Mouse (Mus musculus): ENCODE measurements around the gene Fbxl15. TPM values are rescaled to one million over a fixed set of nuclear protein-coding genes. Genes with fewer than 3 reads are reported as not detected.
A peak's percentile ranks its signal among the peaks of the same experiment; 100 is the strongest.

The Fbxl15 gene
- polyA plus RNA-seq, 2 experiments = 6.3 to 10.0 TPM

DNA sequence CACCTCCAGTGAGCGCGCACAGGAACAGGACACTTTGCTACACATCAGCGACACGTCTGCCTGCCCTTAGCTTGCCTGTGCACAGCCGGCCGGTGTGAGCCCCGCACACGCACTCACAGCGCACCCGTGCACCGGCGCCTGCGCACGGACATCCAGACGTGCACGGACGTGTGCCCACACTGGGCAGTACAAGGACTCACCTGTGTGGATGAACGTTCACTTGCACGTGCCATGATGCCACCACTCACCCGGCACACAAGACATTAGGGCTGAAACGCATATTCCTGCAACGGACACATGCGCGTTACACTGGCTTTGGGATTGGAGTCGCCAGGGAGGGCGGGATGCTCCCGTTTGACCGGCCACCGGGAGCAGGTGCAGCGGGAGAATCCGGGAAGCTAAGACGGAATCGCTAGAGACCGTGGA lies 23.1 kb upstream of the Fbxl15 start:
- WGBS (ENCODE audit: insufficient replicate concordance) = under 1% methylated on average over 34 of the region's 34 CpGs
- ATAC-seq (ENCODE audit: insufficient read depth) = peak; percentile 45

DNA sequence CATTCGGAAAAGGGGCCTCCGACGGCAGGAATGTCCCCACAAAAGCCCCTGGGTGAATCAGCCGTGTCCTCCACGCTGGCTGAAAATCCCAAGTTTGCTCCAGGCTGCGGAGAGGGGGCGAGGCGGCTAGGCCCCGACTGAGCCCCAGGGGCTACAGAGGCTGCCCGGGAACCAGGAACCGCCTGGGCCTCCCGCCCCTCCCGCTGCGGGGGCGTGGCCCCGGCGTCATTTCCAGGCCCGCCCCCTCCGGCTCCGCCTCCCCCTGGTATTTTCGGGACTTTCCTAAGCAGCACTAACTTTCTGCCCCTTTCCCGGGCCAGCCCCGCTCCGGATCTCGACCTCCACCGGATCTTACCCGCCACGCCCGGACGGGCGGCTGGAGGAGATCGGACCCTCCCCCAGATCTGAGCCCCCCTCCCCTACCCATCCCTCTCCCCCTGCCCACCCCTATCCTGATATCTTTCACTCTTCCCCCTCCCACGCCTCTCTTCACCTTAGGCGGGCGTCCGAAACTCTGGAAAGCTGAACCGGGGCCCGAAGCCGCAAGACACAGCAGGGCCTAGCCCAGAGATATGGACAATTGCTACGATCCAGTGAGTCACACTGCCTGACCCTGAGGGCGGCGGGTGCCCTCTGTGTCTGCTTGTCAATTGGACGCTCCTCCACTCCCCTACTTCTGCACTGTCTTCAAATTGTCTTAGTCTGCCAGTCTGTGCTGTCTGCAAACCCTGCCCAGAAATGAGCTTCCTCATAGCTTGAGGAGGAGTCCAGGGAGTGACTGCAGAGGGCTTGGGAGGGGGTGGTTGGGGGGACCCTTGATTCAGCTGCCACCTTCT lies 22.3 kb upstream of the Fbxl15 start:
- no peaks in the 10 kb centered on the region for H3K9me3 ChIP-seq (ENCODE audit: control insufficient read depth, low read length)
- H3K4me1 ChIP-seq (replicated peaks; ENCODE audit: control insufficient read depth in 2 of 2, insufficient read depth in 2 of 2, low read length in 1 of 2) = peaks cover 7 to 11% of the 10 kb centered on the region in 2 experiments
- WGBS (ENCODE audit: insufficient replicate concordance) = under 1% methylated on average over 43 of the region's 43 CpGs
- peak overlapping the region; percentile 77 for H3K9ac ChIP-seq (replicated peaks)
- TF ChIP-seq CTCF (IDR thresholded peaks at IDR 0.05; ENCODE audit: low read depth) (0 out of 2 replicates have a peak, but pooled peaks have one; percentile 6), EP300 (IDR thresholded peaks at IDR 0.05; ENCODE audit: low read depth) (no peak)
- DNase-seq (ENCODE audit: low read depth in 3 of 3, low spot score in 3 of 3) = peak; percentile 78 to 84 (median 80)
- H3K4me2 ChIP-seq (ENCODE audit: low read depth) = peak overlapping the region; percentile 90
- H3K27me3 ChIP-seq (ENCODE audit: control insufficient read depth, insufficient read depth, low read length) = no peaks in the 10 kb centered on the region
- peak; percentile 71 for ATAC-seq (ENCODE audit: insufficient read depth)
- H3K4me3 ChIP-seq (ENCODE audit: insufficient read depth in 1 of 2, low read depth in 2 of 2, low read length in 2 of 2) = peak overlapping the region; percentile 81 to 84
- peak overlapping the region; percentile 61 for H3K27ac ChIP-seq
- H3K36me3 ChIP-seq (replicated peaks; ENCODE audit: control insufficient read depth, insufficient read depth, low read depth) = no peaks in the 10 kb centered on the region

More for the DNA sequence above, 23.1 kb upstream of the Fbxl15 start:
- Histone ChIP-seq H3K36me3 (replicated peaks; ENCODE audit: control insufficient read depth, insufficient read depth, low read depth) (no peaks in the 10 kb centered on the region), H3K4me2 (ENCODE audit: low read depth) (peak overlapping the region; percentile 90), H3K27ac (peak overlapping the region; percentile 61), H3K9ac (replicated peaks) (peak overlapping the region; percentile 77), H3K4me3 (ENCODE audit: insufficient read depth in 1 of 2, low read depth in 2 of 2, low read length in 2 of 2) (peak overlapping the region; percentile 81 to 84), H3K27me3 (ENCODE audit: control insufficient read depth, insufficient read depth, low read length) (no peaks in the 10 kb centered on the region), H3K4me1 (replicated peaks; ENCODE audit: control insufficient read depth in 2 of 2, insufficient read depth in 2 of 2, low read length in 1 of 2) (peaks cover 7 to 11% of the 10 kb centered on the region in 2 experiments), H3K9me3 (ENCODE audit: control insufficient read depth, low read length) (no peaks in the 10 kb centered on the region)
- DNase-seq (ENCODE audit: low read depth in 3 of 3, low spot score in 3 of 3) = peak in 1 of 3 experiments; percentile 41
- no peak for TF ChIP-seq EP300 (IDR thresholded peaks at IDR 0.05; ENCODE audit: low read depth)
- no peak for TF ChIP-seq CTCF (IDR thresholded peaks at IDR 0.05; ENCODE audit: low read depth)

DNA sequence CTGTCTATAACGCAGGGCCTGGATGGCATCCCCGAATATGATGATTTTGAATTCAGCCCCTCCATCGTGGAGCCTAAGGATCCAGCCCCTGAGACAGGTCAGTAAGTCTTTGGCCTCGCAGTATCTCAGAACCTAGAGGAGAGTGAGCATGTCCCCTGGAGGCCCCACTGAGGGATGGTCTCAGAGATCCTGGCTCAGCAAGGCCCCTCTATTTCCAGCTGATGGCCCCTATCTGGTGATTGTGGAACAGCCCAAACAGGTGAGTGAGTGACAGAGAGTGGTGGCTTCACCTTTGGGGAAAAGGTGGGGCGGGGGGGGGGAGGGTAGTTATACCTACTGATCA lies 21.7 kb upstream of the Fbxl15 start:
- H3K9me3 ChIP-seq (ENCODE audit: control insufficient read depth, low read length) = no peaks in the 10 kb centered on the region
- peak overlapping the region; percentile 81 to 84 for H3K4me3 ChIP-seq (ENCODE audit: insufficient read depth in 1 of 2, low read depth in 2 of 2, low read length in 2 of 2)
- H3K36me3 ChIP-seq (replicated peaks; ENCODE audit: control insufficient read depth, insufficient read depth, low read depth) = no peaks in the 10 kb centered on the region
- H3K9ac ChIP-seq (replicated peaks) = peak overlapping the region; percentile 72
- H3K27me3 ChIP-seq (ENCODE audit: control insufficient read depth, insufficient read depth, low read length) = no peaks in the 10 kb centered on the region
- H3K4me1 ChIP-seq (replicated peaks; ENCODE audit: control insufficient read depth in 2 of 2, insufficient read depth in 2 of 2, low read length in 1 of 2) = peaks cover 7 to 11% of the 10 kb centered on the region in 2 experiments
- peak overlapping the region; percentile 90 for H3K4me2 ChIP-seq (ENCODE audit: low read depth)
- WGBS (ENCODE audit: insufficient replicate concordance) = 55% methylated on average over 5 of the region's 5 CpGs
- DNase-seq (ENCODE audit: low read depth in 3 of 3, low spot score in 3 of 3) = no peak
- TF ChIP-seq CTCF (IDR thresholded peaks at IDR 0.05; ENCODE audit: low read depth) = no peak
- TF ChIP-seq EP300 (IDR thresholded peaks at IDR 0.05; ENCODE audit: low read depth) = no peak
- peak overlapping the region; percentile 18; the same call in 1 of the 2 replicates for H3K27ac ChIP-seq
- no peak for ATAC-seq (ENCODE audit: insufficient read depth)

DNA sequence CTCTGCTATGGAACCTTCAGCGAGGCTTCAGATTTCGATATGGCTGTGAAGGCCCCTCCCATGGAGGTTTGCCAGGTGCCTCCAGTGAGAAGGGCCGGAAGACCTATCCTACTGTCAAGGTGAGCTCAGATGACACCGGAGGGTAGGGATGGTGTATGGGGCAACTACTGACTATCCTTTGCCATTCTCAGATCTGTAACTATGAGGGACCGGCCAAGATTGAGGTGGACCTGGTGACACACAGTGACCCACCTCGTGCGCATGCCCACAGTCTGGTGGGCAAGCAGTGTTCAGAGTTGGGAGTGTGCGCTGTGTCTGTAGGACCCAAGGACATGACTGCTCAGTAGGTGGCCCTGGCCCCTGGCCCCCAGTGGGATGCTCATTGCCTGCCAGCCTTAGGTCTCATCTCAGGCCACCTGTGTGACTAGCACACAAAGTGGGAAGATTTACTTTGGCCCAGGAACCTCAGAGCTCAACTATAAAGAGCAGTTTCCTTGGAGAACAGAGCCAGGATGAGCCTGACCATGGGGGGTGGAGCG lies 21.2 kb upstream of the Fbxl15 start:
- WGBS (ENCODE audit: insufficient replicate concordance) = 88% methylated on average over 9 of the region's 9 CpGs
- Histone ChIP-seq H3K27me3 (ENCODE audit: control insufficient read depth, insufficient read depth, low read length) (no peaks in the 10 kb centered on the region), H3K9me3 (ENCODE audit: control insufficient read depth, low read length) (no peaks in the 10 kb centered on the region), H3K36me3 (replicated peaks; ENCODE audit: control insufficient read depth, insufficient read depth, low read depth) (no peaks in the 10 kb centered on the region), H3K4me1 (replicated peaks; ENCODE audit: control insufficient read depth in 2 of 2, insufficient read depth in 2 of 2, low read length in 1 of 2) (peaks cover 7 to 11% of the 10 kb centered on the region in 2 experiments), H3K27ac (no peak overlapping the region), H3K4me2 (ENCODE audit: low read depth) (no peak overlapping the region), H3K4me3 (ENCODE audit: insufficient read depth in 1 of 2, low read depth in 2 of 2, low read length in 2 of 2) (no peak overlapping the region), H3K9ac (replicated peaks) (no peak overlapping the region)
- no peak for DNase-seq (ENCODE audit: low read depth in 3 of 3, low spot score in 3 of 3)
- no peak for ATAC-seq (ENCODE audit: insufficient read depth)
- TF ChIP-seq CTCF (IDR thresholded peaks at IDR 0.05; ENCODE audit: low read depth) = no peak
- TF ChIP-seq EP300 (IDR thresholded peaks at IDR 0.05; ENCODE audit: low read depth) = no peak

DNA sequence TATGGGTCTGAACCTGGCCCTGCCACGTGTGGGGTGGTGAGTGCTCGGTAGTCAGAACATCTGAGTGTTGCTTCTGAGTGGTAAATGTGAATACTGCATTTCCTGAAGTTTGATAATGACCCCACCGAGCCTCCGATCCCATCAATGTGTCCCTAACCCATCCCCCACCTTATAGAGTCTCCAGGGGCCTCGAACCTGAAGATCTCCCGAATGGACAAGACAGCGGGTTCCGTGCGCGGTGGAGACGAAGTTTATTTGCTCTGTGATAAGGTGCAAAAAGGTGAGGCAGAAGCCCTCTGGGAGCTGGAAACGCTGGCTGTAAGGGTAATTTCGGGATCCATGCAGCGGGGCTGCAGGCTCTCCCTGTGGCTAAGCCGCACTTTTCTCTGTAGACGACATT lies 20.2 kb upstream of the Fbxl15 start:
- H3K9me3 ChIP-seq (ENCODE audit: control insufficient read depth, low read length) = no peaks in the 10 kb centered on the region
- H3K9ac ChIP-seq (replicated peaks) = no peak overlapping the region
- H3K27me3 ChIP-seq (ENCODE audit: control insufficient read depth, insufficient read depth, low read length) = no peaks in the 10 kb centered on the region
- no peak for ATAC-seq (ENCODE audit: insufficient read depth)
- H3K36me3 ChIP-seq (replicated peaks; ENCODE audit: control insufficient read depth, insufficient read depth, low read depth) = no peaks in the 10 kb centered on the region
- H3K27ac ChIP-seq = no peak overlapping the region
- no peak overlapping the region for H3K4me3 ChIP-seq (ENCODE audit: insufficient read depth in 1 of 2, low read depth in 2 of 2, low read length in 2 of 2)
- WGBS (ENCODE audit: insufficient replicate concordance) = 85% methylated on average over 16 of the region's 16 CpGs
- no peak for DNase-seq (ENCODE audit: low read depth in 3 of 3, low spot score in 3 of 3)
- peaks cover 7 to 11% of the 10 kb centered on the region in 2 experiments for H3K4me1 ChIP-seq (replicated peaks; ENCODE audit: control insufficient read depth in 2 of 2, insufficient read depth in 2 of 2, low read length in 1 of 2)
- no peak for TF ChIP-seq CTCF (IDR thresholded peaks at IDR 0.05; ENCODE audit: low read depth)
- TF ChIP-seq EP300 (IDR thresholded peaks at IDR 0.05; ENCODE audit: low read depth) = no peak
- no peak overlapping the region for H3K4me2 ChIP-seq (ENCODE audit: low read depth)

All from liver, embryonic 14.5 days (tissue).